Mouse (Mus musculus): ENCODE measurements around the gene Gse1. TPM values are rescaled to one million over a fixed set of nuclear protein-coding genes. Genes with fewer than 3 reads are reported as not detected.

The Gse1 gene
- polyA plus RNA-seq, 1 experiment from 2014 or later = 6.4 TPM

- Histone ChIP-seq H3K9ac (ENCODE audit: low read depth, low read length) (no peak overlapping the region), H3K36me3 (ENCODE audit: control insufficient read depth, insufficient read depth) (no peaks in the 10 kb centered on the region), H3K4me1 (replicated peaks; ENCODE audit: control insufficient read depth, insufficient read depth, low read length) (peaks cover 20% of the 10 kb centered on the region), H3K9me3 (ENCODE audit: control insufficient read depth) (no peaks in the 10 kb centered on the region), H3K4me3 (ENCODE audit: low read depth, low read length) (no peak overlapping the region), H3K4me2 (replicated peaks; ENCODE audit: low read depth) (no peak overlapping the region), H3K27ac (ENCODE audit: low read depth, low read length) (no peak overlapping the region), H3K27me3 (replicated peaks; ENCODE audit: control insufficient read depth, insufficient read depth, low read length) (no peaks in the 10 kb centered on the region; the same call in 1 of the 2 replicates)
- TF ChIP-seq CTCF (IDR thresholded peaks at IDR 0.05; ENCODE audit: low read depth) = no peak
- WGBS = 44% methylated on average over 7 of the region's 7 CpGs
- no peak for ATAC-seq
Observed at GRCm38 (mm10) chr8:120529226-120529625, 301.0 kb downstream of the Gse1 start.

- Histone ChIP-seq H3K27me3 (replicated peaks; ENCODE audit: control insufficient read depth, insufficient read depth, low read length) (no peaks in the 10 kb centered on the region; the same call in 1 of the 2 replicates), H3K27ac (ENCODE audit: low read depth, low read length) (no peak overlapping the region), H3K9me3 (ENCODE audit: control insufficient read depth) (no peaks in the 10 kb centered on the region), H3K4me1 (replicated peaks; ENCODE audit: control insufficient read depth, insufficient read depth, low read length) (peaks cover 17% of the 10 kb centered on the region), H3K36me3 (ENCODE audit: control insufficient read depth, insufficient read depth) (no peaks in the 10 kb centered on the region), H3K4me2 (replicated peaks; ENCODE audit: low read depth) (no peak overlapping the region), H3K4me3 (ENCODE audit: low read depth, low read length) (no peak overlapping the region), H3K9ac (ENCODE audit: low read depth, low read length) (no peak overlapping the region)
- no peak for ATAC-seq
- WGBS = 77% methylated on average over 16 of the region's 16 CpGs
- TF ChIP-seq CTCF (IDR thresholded peaks at IDR 0.05; ENCODE audit: low read depth) = no peak
Observed at GRCm38 (mm10) chr8:120530954-120531656, 302.8 kb downstream of the Gse1 start.

- Histone ChIP-seq H3K27me3 (replicated peaks; ENCODE audit: control insufficient read depth, insufficient read depth, low read length) (no peaks in the 10 kb centered on the region; the same call in 1 of the 2 replicates), H3K36me3 (ENCODE audit: control insufficient read depth, insufficient read depth) (no peaks in the 10 kb centered on the region), H3K9me3 (ENCODE audit: control insufficient read depth) (no peaks in the 10 kb centered on the region), H3K27ac (ENCODE audit: low read depth, low read length) (0 out of 2 replicates have a peak overlapping the region, but pooled peaks have one; percentile 15), H3K4me1 (replicated peaks; ENCODE audit: control insufficient read depth, insufficient read depth, low read length) (peaks cover 19% of the 10 kb centered on the region), H3K4me3 (ENCODE audit: low read depth, low read length) (no peak overlapping the region), H3K9ac (ENCODE audit: low read depth, low read length) (no peak overlapping the region), H3K4me2 (replicated peaks; ENCODE audit: low read depth) (peak overlapping the region; percentile 41; the same call in 1 of the 2 replicates)
- ATAC-seq = no peak
- no peak for TF ChIP-seq CTCF (IDR thresholded peaks at IDR 0.05; ENCODE audit: low read depth)
- WGBS = 64% methylated on average over 10 of the region's 10 CpGs
Observed at GRCm38 (mm10) chr8:120531775-120532516, 303.7 kb downstream of the Gse1 start.

GRCm38 (mm10) chr8:120532517-120533215, 304.4 kb downstream of the Gse1 start:
- no peak for TF ChIP-seq CTCF (IDR thresholded peaks at IDR 0.05; ENCODE audit: low read depth)
- Histone ChIP-seq H3K9ac (ENCODE audit: low read depth, low read length) (no peak overlapping the region), H3K4me1 (replicated peaks; ENCODE audit: control insufficient read depth, insufficient read depth, low read length) (peaks cover 19% of the 10 kb centered on the region), H3K27ac (ENCODE audit: low read depth, low read length) (0 out of 2 replicates have a peak overlapping the region, but pooled peaks have one; percentile 15), H3K27me3 (replicated peaks; ENCODE audit: control insufficient read depth, insufficient read depth, low read length) (no peaks in the 10 kb centered on the region; the same call in 1 of the 2 replicates), H3K36me3 (ENCODE audit: control insufficient read depth, insufficient read depth) (no peaks in the 10 kb centered on the region), H3K4me2 (replicated peaks; ENCODE audit: low read depth) (peak overlapping the region; percentile 41), H3K9me3 (ENCODE audit: control insufficient read depth) (no peaks in the 10 kb centered on the region), H3K4me3 (ENCODE audit: low read depth, low read length) (no peak overlapping the region)
- no peak for ATAC-seq
- WGBS = 20% methylated on average over 28 of the region's 29 CpGs

- ATAC-seq = no peak
- H3K4me3 ChIP-seq (ENCODE audit: low read depth, low read length) = no peak overlapping the region
- no peak overlapping the region for H3K9ac ChIP-seq (ENCODE audit: low read depth, low read length)
- no peaks in the 10 kb centered on the region; the same call in 1 of the 2 replicates for H3K27me3 ChIP-seq (replicated peaks; ENCODE audit: control insufficient read depth, insufficient read depth, low read length)
- H3K36me3 ChIP-seq (ENCODE audit: control insufficient read depth, insufficient read depth) = no peaks in the 10 kb centered on the region
- H3K9me3 ChIP-seq (ENCODE audit: control insufficient read depth) = no peaks in the 10 kb centered on the region
- H3K4me2 ChIP-seq (replicated peaks; ENCODE audit: low read depth) = no peak overlapping the region
- peaks cover 19% of the 10 kb centered on the region for H3K4me1 ChIP-seq (replicated peaks; ENCODE audit: control insufficient read depth, insufficient read depth, low read length)
- 80% methylated on average over 3 of the region's 3 CpGs for WGBS
- no peak overlapping the region for H3K27ac ChIP-seq (ENCODE audit: low read depth, low read length)
- no peak for TF ChIP-seq CTCF (IDR thresholded peaks at IDR 0.05; ENCODE audit: low read depth)
Observed at GRCm38 (mm10) chr8:120533380-120533779, 305.1 kb downstream of the Gse1 start.

- no peaks in the 10 kb centered on the region; the same call in 1 of the 2 replicates for H3K27me3 ChIP-seq (replicated peaks; ENCODE audit: control insufficient read depth, insufficient read depth, low read length)
- H3K4me3 ChIP-seq (ENCODE audit: low read depth, low read length) = no peak overlapping the region
- no peak overlapping the region for H3K4me2 ChIP-seq (replicated peaks; ENCODE audit: low read depth)
- TF ChIP-seq CTCF (IDR thresholded peaks at IDR 0.05; ENCODE audit: low read depth) = no peak
- peaks cover 19% of the 10 kb centered on the region for H3K4me1 ChIP-seq (replicated peaks; ENCODE audit: control insufficient read depth, insufficient read depth, low read length)
- ATAC-seq = no peak
- WGBS = 66% methylated on average over 8 of the region's 8 CpGs
- H3K36me3 ChIP-seq (ENCODE audit: control insufficient read depth, insufficient read depth) = no peaks in the 10 kb centered on the region
- no peak overlapping the region for H3K9ac ChIP-seq (ENCODE audit: low read depth, low read length)
- H3K27ac ChIP-seq (ENCODE audit: low read depth, low read length) = no peak overlapping the region
- H3K9me3 ChIP-seq (ENCODE audit: control insufficient read depth) = no peaks in the 10 kb centered on the region
Observed at GRCm38 (mm10) chr8:120534080-120534479, 305.8 kb downstream of the Gse1 start.
